Mouse (Mus musculus) midbrain, embryonic 16.5 days (tissue): Measurements from ENCODE around the gene Slc4a2. TPM values are rescaled to one million over a fixed set of nuclear protein-coding genes. Genes with fewer than 3 reads are reported as not detected.

ENCODE experiments used
- ATAC-seq: fragments of 200-750 bp; cut with Nextera tagmentation; 2 replicates; pipeline ENCODE4 v1.8.0; 2017; ENCODE audit warnings: moderate TSS enrichment
- H3K27ac ChIP-seq: fragments of 300-500 bp; sonication (generic); 2 replicates; pipeline ENCODE4 v1.5.1; 2014; ENCODE audit warnings: mild to moderate bottlenecking, low read length, mixed read lengths
- H3K27me3 ChIP-seq: fragments of 300-500 bp; sonication (generic); 2 replicates; pipeline ENCODE4 v1.6.1; 2014; ENCODE audit warnings: low read depth, low read length, mixed read lengths; ENCODE audit not compliant: control insufficient read depth, insufficient read depth
- H3K36me3 ChIP-seq: fragments of 300-500 bp; sonication (generic); 2 replicates; pipeline ENCODE4 v1.6.1; 2014; ENCODE audit warnings: mild to moderate bottlenecking, low read length, moderate library complexity, mixed read lengths; ENCODE audit not compliant: control insufficient read depth, insufficient read depth
- H3K4me1 ChIP-seq: fragments of 300-500 bp; sonication (generic); 2 replicates; pipeline ENCODE4 v1.6.1; 2014; ENCODE audit warnings: mild to moderate bottlenecking, low read length, mixed read lengths; ENCODE audit not compliant: control insufficient read depth, insufficient read depth
- H3K4me2 ChIP-seq: fragments of 300-500 bp; sonication (generic); 2 replicates; pipeline ENCODE4 v1.6.1; 2014; ENCODE audit warnings: mild to moderate bottlenecking, low read length, mixed read lengths
- H3K4me3 ChIP-seq: fragments of 300-500 bp; sonication (generic); 2 replicates; pipeline ENCODE4 v1.5.1; 2014; ENCODE audit warnings: low read depth, mild to moderate bottlenecking, low read length, moderate library complexity, mixed read lengths
- H3K9ac ChIP-seq: fragments of 300-500 bp; sonication (generic); 2 replicates; pipeline ENCODE4 v1.6.1; 2014; ENCODE audit warnings: low read depth, low read length, mixed read lengths
- H3K9me3 ChIP-seq: fragments of 300-500 bp; sonication (generic); replicated peaks from 2 replicates; pipeline ENCODE4 v1.6.1; 2014; ENCODE audit warnings: mild to moderate bottlenecking, low read length, mixed read lengths; ENCODE audit not compliant: control insufficient read depth, poor library complexity, severe bottlenecking
- WGBS: fragments of 180-500 bp; shearing (Covaris S2); extraction: QIAGEN DNeasy Blood & Tissue Kit; methylation state at CpG from one replicate; pipeline ENCODE4 v1.1.7; 2014; 5-methylcytosine and 5-hydroxymethylcytosine counted together
- polyA plus RNA-seq: library from polyadenylated mRNA; unstranded; fragments of >200 nt; fragmentation: Nextera tagmentation; extraction: Ambion mirVana; gene quantifications from 2 replicates; pipeline ENCODE4 v1.2.1, GENCODE M21; 2015

Slc4a2 gene
- 22.2 and 23.7 TPM in 2 replicates for polyA plus RNA-seq

- WGBS, result under 1% methylated on average over 46 of the region's 46 CpGs
- peaks cover 18% of the 10 kb centered on the region; the same call in 1 of the 2 replicates for H3K36me3 ChIP-seq
- peak within 1 kb of the TSS; percentile 68 for H3K4me3 ChIP-seq
- H3K9me3 ChIP-seq, result no peaks in the 10 kb centered on the region
- H3K4me1 ChIP-seq, result peaks cover 30% of the 10 kb centered on the region
- no peaks in the 10 kb centered on the region; the same call in 1 of the 2 replicates for H3K27me3 ChIP-seq
- peak within 1 kb of the TSS; percentile 94 for H3K27ac ChIP-seq
- peak; percentile 96 for ATAC-seq
- H3K9ac ChIP-seq, result peak within 1 kb of the TSS; percentile 84
- peak within 1 kb of the TSS; percentile 94 for H3K4me2 ChIP-seq
These were observed at the start of gene Slc4a2, which contains the start of gene Cdk5 for GRCm38 (mm10) chr5:24423129-24424003. Gene Slc4a2, plus strand, starts transcription at chr5:24423837. Gene Cdk5, minus strand, starts transcription at chr5:24423530.

- ATAC-seq, result no peak
These were observed 49.4 kb upstream of the Slc4a2 start for GRCm38 (mm10) chr5:24374216-24374615.

GRCm38 (mm10) chr5:24374666-24375328 is 48.8 kb upstream of the Slc4a2 start:
- H3K27me3 ChIP-seq, result no peaks in the 10 kb centered on the region
- ATAC-seq, result no peak
- H3K4me1 ChIP-seq, result no peaks in the 10 kb centered on the region
- H3K9ac ChIP-seq, result no peak overlapping the region
- 84% methylated on average over 7 of the region's 7 CpGs for WGBS
- no peak overlapping the region for H3K4me3 ChIP-seq
- no peaks in the 10 kb centered on the region for H3K36me3 ChIP-seq
- no peaks in the 10 kb centered on the region for H3K9me3 ChIP-seq
- no peak overlapping the region for H3K27ac ChIP-seq
- H3K4me2 ChIP-seq, result no peak overlapping the region

More at GRCm38 (mm10) chr5:24374216-24374615, 49.4 kb upstream of the Slc4a2 start:
- H3K9ac ChIP-seq, result no peak overlapping the region
- no peak overlapping the region for H3K4me3 ChIP-seq
- H3K27me3 ChIP-seq, result no peaks in the 10 kb centered on the region
- H3K4me2 ChIP-seq, result no peak overlapping the region
- H3K36me3 ChIP-seq, result no peaks in the 10 kb centered on the region
- H3K27ac ChIP-seq, result no peak overlapping the region
- no peaks in the 10 kb centered on the region for H3K4me1 ChIP-seq
- WGBS, result 42% methylated on average over 6 of the region's 6 CpGs
- no peaks in the 10 kb centered on the region for H3K9me3 ChIP-seq

GRCm38 (mm10) chr5:24378700-24379099 is 44.9 kb upstream of the Slc4a2 start:
- H3K4me1 ChIP-seq, result peaks cover 8% of the 10 kb centered on the region
- no peak for ATAC-seq
- no peaks in the 10 kb centered on the region for H3K36me3 ChIP-seq
- H3K4me2 ChIP-seq, result no peak overlapping the region
- no peaks in the 10 kb centered on the region for H3K27me3 ChIP-seq
- H3K27ac ChIP-seq, result no peak overlapping the region
- H3K4me3 ChIP-seq, result no peak overlapping the region
- H3K9me3 ChIP-seq, result no peaks in the 10 kb centered on the region
- H3K9ac ChIP-seq, result no peak overlapping the region
- WGBS, result 84% methylated on average over 2 of the region's 2 CpGs

GRCm38 (mm10) chr5:24379501-24379900 is 44.1 kb upstream of the Slc4a2 start:
- Histone ChIP-seq H3K9me3 (no peaks in the 10 kb centered on the region), H3K9ac (no peak overlapping the region), H3K4me1 (peaks cover 13% of the 10 kb centered on the region), H3K4me2 (no peak overlapping the region), H3K4me3 (no peak overlapping the region), H3K27ac (no peak overlapping the region), H3K27me3 (no peaks in the 10 kb centered on the region), H3K36me3 (no peaks in the 10 kb centered on the region)
- no peak for ATAC-seq
- WGBS, result 83% methylated on average over 4 of the region's 4 CpGs

GRCm38 (mm10) chr5:24380499-24380898 is 43.1 kb upstream of the Slc4a2 start:
- Histone ChIP-seq H3K4me2 (no peak overlapping the region), H3K36me3 (no peaks in the 10 kb centered on the region), H3K4me1 (peaks cover 13% of the 10 kb centered on the region), H3K9me3 (no peaks in the 10 kb centered on the region), H3K27me3 (no peaks in the 10 kb centered on the region; the same call in 1 of the 2 replicates), H3K27ac (no peak overlapping the region), H3K4me3 (no peak overlapping the region), H3K9ac (no peak overlapping the region)
- WGBS, result 90% methylated on average over 4 of the region's 4 CpGs
- ATAC-seq, result no peak

GRCm38 (mm10) chr5:24381486-24381885 is 42.2 kb upstream of the Slc4a2 start:
- Histone ChIP-seq H3K27ac (no peak overlapping the region), H3K4me2 (no peak overlapping the region), H3K4me3 (no peak overlapping the region), H3K9ac (no peak overlapping the region), H3K36me3 (no peaks in the 10 kb centered on the region), H3K4me1 (peaks cover 13% of the 10 kb centered on the region), H3K27me3 (peaks cover 5% of the 10 kb centered on the region), H3K9me3 (no peaks in the 10 kb centered on the region)
- no peak for ATAC-seq
- 79% methylated on average over 6 of the region's 6 CpGs for whole genome bisulfite sequencing

- WGBS, result 56% methylated on average over 2 of the region's 2 CpGs
- no peak overlapping the region for H3K27ac ChIP-seq
These were observed 41.6 kb upstream of the Slc4a2 start for GRCm38 (mm10) chr5:24381988-24382387.

More at GRCm38 (mm10) chr5:24381988-24382387, 41.6 kb upstream of the Slc4a2 start:
- Histone ChIP-seq H3K4me3 (no peak overlapping the region), H3K9ac (no peak overlapping the region), H3K36me3 (no peaks in the 10 kb centered on the region), H3K4me1 (peaks cover 13% of the 10 kb centered on the region), H3K27me3 (peaks cover 10% of the 10 kb centered on the region), H3K4me2 (no peak overlapping the region), H3K9me3 (no peaks in the 10 kb centered on the region)
- no peak for ATAC-seq
